Mouse (Mus musculus) testis, adult 2 months (tissue): ENCODE measurements around the gene Wdsub1. TPM values are rescaled to one million over a fixed set of nuclear protein-coding genes. Genes with fewer than 3 reads are reported as not detected.

Source experiments
- H3K27ac ChIP-seq: fragments of 200-500 bp; 2 replicates; pipeline ENCODE4 v1.5.1; 2012; ENCODE audit warnings: low read depth, low read length; ENCODE audit not compliant: control insufficient read depth, insufficient read depth
- H3K27me3 ChIP-seq: fragments of 200-500 bp; 2 replicates; pipeline ENCODE4 v1.6.1; 2012; ENCODE audit warnings: mild to moderate bottlenecking, low read length, moderate library complexity; ENCODE audit not compliant: control insufficient read depth, insufficient read depth
- H3K36me3 ChIP-seq: fragments of 200-500 bp; 2 replicates; pipeline ENCODE4 v1.6.1; 2012; ENCODE audit warnings: mild to moderate bottlenecking, low read length; ENCODE audit not compliant: control insufficient read depth, insufficient read depth
- H3K4me1 ChIP-seq: fragments of 200-500 bp; 2 replicates; pipeline ENCODE4 v1.6.1; 2012; ENCODE audit warnings: low read length; ENCODE audit not compliant: control insufficient read depth, insufficient read depth
- H3K4me3 ChIP-seq: fragments of 200-500 bp; 2 replicates; pipeline ENCODE4 v1.5.1; 2012; ENCODE audit warnings: low read depth, mild to moderate bottlenecking, low read length, moderate library complexity, mixed read lengths; ENCODE audit not compliant: control insufficient read depth
- CTCF ChIP-seq: fragments of 200-500 bp; IDR thresholded peaks from 2 replicates; pipeline ENCODE4 v1.5.1; 2012; ENCODE audit warnings: low read depth, mild to moderate bottlenecking, inconsistent platforms, low read length, moderate library complexity; ENCODE audit not compliant: control insufficient read depth, insufficient read depth, insufficient replicate concordance
- POLR2A ChIP-seq: fragments of 200-500 bp; IDR thresholded peaks from 2 replicates; pipeline ENCODE4 v1.6.1; 2012; ENCODE audit warnings: low read depth, mild to moderate bottlenecking, inconsistent platforms, low read length, moderate library complexity; ENCODE audit not compliant: control insufficient read depth
- polyA plus RNA-seq: library from polyadenylated mRNA; depleted of rRNA; stranded (reverse); fragments of >200 nt; gene quantifications from 2 replicates; pipeline ENCODE4 v1.2.3, GENCODE M21; 2012

The Wdsub1 gene
- polyA plus RNA-seq, 1 experiment = 33.5 TPM

DNA sequence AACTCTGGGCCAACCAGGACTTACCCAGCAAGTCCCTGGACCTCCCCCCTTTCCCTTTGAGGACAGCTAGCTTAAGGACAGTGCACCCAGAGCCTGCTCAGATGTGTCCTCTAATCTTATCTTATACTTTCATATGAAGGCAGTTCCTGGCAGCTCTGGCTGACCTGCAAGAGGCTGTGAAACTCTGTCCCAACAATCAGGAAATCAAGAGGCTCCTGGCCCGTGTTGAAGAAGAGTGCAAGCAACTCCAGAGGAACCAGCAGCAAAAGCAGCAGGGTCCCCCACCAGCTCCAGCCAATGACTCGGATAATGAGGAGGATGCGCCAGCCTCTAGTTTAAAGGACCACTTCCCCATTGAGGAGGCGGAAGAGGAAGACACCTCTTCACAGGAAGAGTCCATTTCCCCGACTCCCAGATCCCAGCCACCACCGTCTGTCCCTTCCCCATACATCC is 39.8 kb downstream of the Wdsub1 start:
- Histone ChIP-seq H3K27ac (peak overlapping the region; percentile 27), H3K27me3 (no peaks in the 10 kb centered on the region), H3K36me3 (no peaks in the 10 kb centered on the region), H3K4me1 (peaks cover 21% of the 10 kb centered on the region), H3K4me3 (peak overlapping the region; percentile 87)
- TF ChIP-seq POLR2A (no peak), CTCF (no peak)

DNA sequence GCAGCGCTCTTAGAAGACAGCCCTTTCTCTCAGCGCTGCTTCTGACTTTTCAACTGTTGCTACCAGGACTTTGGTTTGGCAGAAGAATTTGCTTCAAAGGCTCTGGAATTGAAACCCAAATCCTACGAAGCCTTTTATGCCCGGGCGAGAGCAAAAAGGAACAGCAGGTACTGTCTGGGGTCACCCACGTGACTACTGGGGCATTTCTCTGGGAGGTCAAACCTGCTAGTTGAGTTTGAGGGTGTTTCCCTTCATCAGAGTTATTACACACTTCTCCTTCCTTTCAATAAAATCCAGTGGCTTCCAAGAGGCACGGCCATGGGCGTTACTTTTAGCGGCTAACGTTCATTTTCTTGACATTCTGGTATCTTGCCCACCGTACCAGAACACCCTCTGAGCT is 40.4 kb downstream of the Wdsub1 start:
- H3K4me1 ChIP-seq = peaks cover 21% of the 10 kb centered on the region
- H3K36me3 ChIP-seq = no peaks in the 10 kb centered on the region
- peak overlapping the region; percentile 27 for H3K27ac ChIP-seq
- H3K4me3 ChIP-seq = peak overlapping the region; percentile 87
- TF ChIP-seq CTCF (no peak), POLR2A (no peak)
- H3K27me3 ChIP-seq = no peaks in the 10 kb centered on the region

- Histone ChIP-seq H3K27ac (peak overlapping the region; percentile 57), H3K4me3 (peak overlapping the region; percentile 87), H3K36me3 (no peaks in the 10 kb centered on the region), H3K4me1 (peaks cover 21% of the 10 kb centered on the region), H3K27me3 (no peaks in the 10 kb centered on the region)
- no peak for TF ChIP-seq CTCF
- no peak for TF ChIP-seq POLR2A
These were observed 41.0 kb downstream of the Wdsub1 start for GRCm38 (mm10) chr2:59841189-59841939.

DNA sequence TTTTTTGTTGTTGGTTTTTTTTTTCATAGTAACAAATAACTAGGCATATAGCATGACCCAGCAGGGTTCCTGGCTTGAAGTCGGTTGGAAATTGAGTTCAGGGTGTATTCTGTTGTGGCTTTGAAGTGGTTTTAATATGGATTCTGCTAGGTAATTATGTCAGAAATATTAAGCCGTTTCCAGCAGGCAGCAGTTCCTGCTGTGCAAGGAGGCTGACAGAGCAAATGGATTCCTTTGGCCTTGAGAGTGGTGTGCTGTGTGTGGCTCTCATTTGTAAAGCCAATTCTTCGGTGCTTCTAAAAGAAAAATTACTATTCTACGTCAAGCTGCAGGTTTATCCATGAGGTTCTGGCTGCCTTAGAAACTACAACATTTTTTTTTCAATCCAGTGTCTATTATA is 42.2 kb downstream of the Wdsub1 start:
- Histone ChIP-seq H3K4me3 (no peak overlapping the region), H3K36me3 (no peaks in the 10 kb centered on the region), H3K27ac (no peak overlapping the region), H3K27me3 (no peaks in the 10 kb centered on the region), H3K4me1 (peaks cover 21% of the 10 kb centered on the region)
- no peak for TF ChIP-seq POLR2A
- no peak for TF ChIP-seq CTCF

DNA sequence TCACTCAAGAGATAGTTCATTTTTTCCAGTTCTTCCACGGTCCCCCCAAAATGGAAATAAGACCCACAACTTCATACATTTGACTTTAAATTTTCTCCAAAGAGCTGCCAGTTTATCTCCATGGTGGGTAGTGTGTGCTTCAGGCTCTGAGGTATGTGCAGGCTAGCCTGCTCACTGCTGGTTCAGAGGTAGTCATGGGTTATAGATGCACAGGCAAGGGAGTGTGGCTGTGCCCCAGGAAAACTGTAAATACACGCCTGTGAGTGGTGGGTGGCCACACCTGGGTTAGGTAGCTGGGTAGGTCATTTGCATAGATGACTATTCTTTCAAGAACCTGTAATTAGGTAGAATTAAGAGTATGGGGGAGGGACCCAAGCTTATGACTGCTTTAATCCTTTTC is 42.6 kb downstream of the Wdsub1 start:
- TF ChIP-seq POLR2A = no peak
- TF ChIP-seq CTCF = no peak
- H3K27me3 ChIP-seq = no peaks in the 10 kb centered on the region
- H3K4me3 ChIP-seq = no peak overlapping the region
- H3K27ac ChIP-seq = no peak overlapping the region
- H3K4me1 ChIP-seq = peaks cover 21% of the 10 kb centered on the region
- no peaks in the 10 kb centered on the region for H3K36me3 ChIP-seq

GRCm38 (mm10) chr2:59838825-59839224 is 43.6 kb downstream of the Wdsub1 start:
- Histone ChIP-seq H3K27ac (no peak overlapping the region), H3K4me1 (peaks cover 21% of the 10 kb centered on the region), H3K4me3 (no peak overlapping the region), H3K36me3 (no peaks in the 10 kb centered on the region), H3K27me3 (no peaks in the 10 kb centered on the region)
- TF ChIP-seq POLR2A (no peak), CTCF (no peak)

- Histone ChIP-seq H3K27ac (no peak overlapping the region), H3K27me3 (no peaks in the 10 kb centered on the region), H3K4me1 (peaks cover 2% of the 10 kb centered on the region; the same call in 1 of the 2 replicates), H3K4me3 (no peak overlapping the region), H3K36me3 (no peaks in the 10 kb centered on the region)
- no peak for TF ChIP-seq POLR2A
- TF ChIP-seq CTCF = no peak
These were observed 50.6 kb downstream of the Wdsub1 start for GRCm38 (mm10) chr2:59831831-59832230.
